Mouse (Mus musculus): ENCODE data around the gene Ms4a1. TPM values are rescaled to one million over a fixed set of nuclear protein-coding genes. Genes with fewer than 3 reads are reported as not detected.
"Not testable (repeated sequence)": the region's sequence is repeated elsewhere in the genome, so short reads cannot be mapped to it uniquely, and the experiment has no call there.

Gene Ms4a1
- not detected in 2 replicates for polyA plus RNA-seq (2015; fragmentation: Nextera tagmentation; extraction: Ambion mirVana)

DNA sequence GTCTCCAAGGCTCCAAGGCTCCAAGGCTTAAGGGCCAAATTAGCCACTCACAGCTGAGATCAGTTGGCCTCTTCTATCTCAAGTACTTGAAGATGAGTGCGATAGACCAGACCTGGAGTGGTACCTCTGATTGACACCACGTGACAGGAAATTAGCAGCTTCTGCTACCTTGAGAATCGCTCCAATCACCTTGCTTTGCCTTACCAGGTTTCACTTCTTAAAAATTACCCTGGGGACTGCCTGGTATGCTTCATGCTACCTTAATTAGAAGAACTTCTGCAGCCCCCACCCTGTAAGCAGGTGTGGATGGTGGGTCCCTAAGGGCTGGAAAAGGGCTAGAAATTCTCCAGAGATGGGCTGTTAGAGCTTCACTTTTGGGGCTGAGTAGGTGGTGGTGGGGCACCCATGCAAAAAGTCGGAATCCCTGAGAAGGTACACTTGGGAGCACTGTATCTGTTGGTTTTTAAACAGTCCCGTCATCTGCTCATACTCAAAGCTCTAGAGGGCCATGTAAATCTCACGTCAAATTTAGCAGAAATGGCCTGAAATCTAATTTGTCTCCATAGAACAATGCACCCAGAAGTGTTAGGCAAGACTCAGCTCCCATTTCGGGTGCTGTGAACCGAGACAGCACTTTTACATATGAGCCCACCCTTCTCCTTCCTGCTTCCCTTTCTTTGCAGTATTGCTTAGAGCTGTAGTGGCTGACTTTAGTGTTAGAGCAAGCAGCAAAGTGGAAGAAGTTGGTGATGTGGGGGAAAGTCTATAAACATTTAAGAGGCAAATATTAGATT, at the start of gene Ms4a1:
Ms4a1 (minus strand) TSS at position 190 of the 794 bp plus-strand sequence.
- Histone ChIP-seq H3K4me3 (replicated peaks) (no peak within 1 kb of the TSS), H3K4me1 (replicated peaks) (no peaks in the 10 kb centered on the region), H3K27me3 (no peaks in the 10 kb centered on the region), H3K27ac (no peak within 1 kb of the TSS), H3K9me3 (no peaks in the 10 kb centered on the region), H3K36me3 (no peaks in the 10 kb centered on the region), H3K4me2 (replicated peaks) (no peak within 1 kb of the TSS), H3K9ac (replicated peaks) (no peak within 1 kb of the TSS)
- WGBS = 90% methylated on average over 8 of the region's 8 CpGs
- ATAC-seq = no peak

DNA sequence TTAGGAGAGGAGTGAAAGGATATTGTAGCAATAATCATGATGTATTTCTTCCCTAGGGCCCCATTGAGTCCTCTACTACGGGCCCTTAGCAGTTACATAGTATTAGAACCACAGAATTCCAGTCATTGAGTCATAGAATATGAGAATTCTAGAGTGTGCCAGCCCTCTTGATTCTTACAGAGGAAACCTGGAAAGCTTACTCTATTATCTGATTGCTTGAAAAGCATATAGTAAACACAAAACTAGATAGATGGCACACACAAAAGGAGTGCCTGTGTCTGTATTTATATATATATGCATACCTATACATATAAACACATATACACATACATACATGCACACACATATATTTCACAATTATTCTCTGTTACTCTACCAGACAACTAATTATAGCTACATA, 48.3 kb upstream of the Ms4a1 start, which contains the start of gene Ms4a14:
Ms4a14 (minus strand) TSS at position 101 of the 400 bp plus-strand sequence.
- no peaks in the 10 kb centered on the region for H3K27me3 ChIP-seq
- no peaks in the 10 kb centered on the region for H3K4me1 ChIP-seq (replicated peaks)
- H3K36me3 ChIP-seq = no peaks in the 10 kb centered on the region
- WGBS = 76% methylated on average over 1 of the region's 1 CpGs
- no peak for ATAC-seq
- H3K4me3 ChIP-seq (replicated peaks) = no peak within 1 kb of the TSS
- no peak within 1 kb of the TSS for H3K4me2 ChIP-seq (replicated peaks)
- H3K9me3 ChIP-seq = no peaks in the 10 kb centered on the region
- H3K9ac ChIP-seq (replicated peaks) = no peak within 1 kb of the TSS
- no peak within 1 kb of the TSS for H3K27ac ChIP-seq

DNA sequence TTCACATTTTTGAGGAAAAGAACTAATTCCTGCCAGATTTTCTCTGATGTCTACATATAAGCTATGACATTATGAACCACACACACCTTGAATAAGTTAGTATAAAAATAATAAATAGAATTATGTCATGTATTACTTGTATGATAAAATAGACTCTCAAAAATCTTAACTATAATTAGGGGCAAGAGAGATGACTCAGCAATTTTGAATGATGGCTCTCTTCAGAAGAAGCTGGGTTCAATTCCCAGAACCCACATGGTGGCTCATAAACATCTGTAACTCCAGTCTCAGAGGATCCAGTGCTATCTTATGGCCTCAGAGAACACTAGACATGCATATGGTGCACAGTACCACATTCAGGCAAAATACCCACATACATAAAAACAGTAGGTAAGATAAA, 42.8 kb upstream of the Ms4a1 start:
- Histone ChIP-seq H3K4me1 (replicated peaks) (no peaks in the 10 kb centered on the region), H3K36me3 (no peaks in the 10 kb centered on the region), H3K9me3 (no peaks in the 10 kb centered on the region), H3K27ac (no peak overlapping the region), H3K4me3 (replicated peaks) (no peak overlapping the region), H3K27me3 (no peaks in the 10 kb centered on the region), H3K9ac (replicated peaks) (no peak overlapping the region), H3K4me2 (replicated peaks) (no peak overlapping the region)
- no peak for ATAC-seq

DNA sequence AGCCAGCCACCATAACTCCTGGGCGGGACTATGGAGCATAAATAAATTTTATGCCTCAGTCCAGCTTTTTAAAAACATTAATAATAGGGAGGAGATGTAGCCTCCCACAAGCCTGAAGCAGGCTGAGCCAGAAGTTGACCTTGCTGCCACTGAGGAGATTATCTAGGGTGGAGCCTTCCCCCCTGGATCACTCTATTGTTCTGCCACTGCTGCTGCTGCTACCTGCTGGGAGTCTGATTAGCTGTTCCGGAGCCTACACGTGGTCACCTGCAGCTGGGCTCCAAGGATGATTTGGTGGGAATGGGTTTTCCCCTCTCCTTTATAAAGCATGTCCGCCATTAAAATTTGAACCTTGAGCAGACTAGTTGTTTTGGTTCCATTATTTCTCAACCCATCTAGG, 33.5 kb upstream of the Ms4a1 start:
- WGBS = 31% methylated on average over 4 of the region's 4 CpGs
- H3K9me3 ChIP-seq; H3K9ac ChIP-seq (replicated peaks); H3K27ac ChIP-seq; ATAC-seq; H3K27me3 ChIP-seq; H3K4me2 ChIP-seq (replicated peaks); H3K36me3 ChIP-seq; H3K4me1 ChIP-seq (replicated peaks); H3K4me3 ChIP-seq (replicated peaks): not testable (repeated sequence)

GRCm38 (mm10) chr19:11298939-11299338, 32.9 kb upstream of the Ms4a1 start:
- no peak overlapping the region for H3K4me2 ChIP-seq (replicated peaks)
- 30% methylated on average over 2 of the region's 2 CpGs for WGBS
- no peak for ATAC-seq

DNA sequence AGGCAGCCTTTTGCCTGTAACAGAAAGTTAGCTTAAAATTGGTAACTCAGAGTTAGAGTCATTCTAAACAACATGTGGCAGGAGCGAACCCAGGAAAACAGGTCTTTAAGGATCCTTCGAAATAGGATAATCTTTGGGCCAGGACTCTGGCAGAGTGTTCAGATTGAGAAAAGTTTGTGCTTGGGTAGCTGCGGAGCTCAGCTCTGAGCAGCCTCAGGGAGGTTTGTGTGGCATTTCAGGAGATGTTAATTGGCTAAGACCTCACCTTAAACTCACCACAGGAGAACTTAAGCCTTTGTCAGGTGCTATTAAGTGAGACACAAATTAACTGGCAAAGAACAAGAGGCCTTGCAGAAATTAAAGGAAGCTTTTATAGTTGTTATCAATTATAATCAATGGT, 27.6 kb upstream of the Ms4a1 start:
- not testable (repeated sequence) for H3K27me3 ChIP-seq; H3K27ac ChIP-seq; H3K4me1 ChIP-seq (replicated peaks); H3K36me3 ChIP-seq; ATAC-seq; H3K9ac ChIP-seq (replicated peaks); H3K9me3 ChIP-seq
- H3K4me3 ChIP-seq (replicated peaks) = peak overlapping the region; percentile 38
- WGBS = 13% methylated on average over 3 of the region's 3 CpGs
- H3K4me2 ChIP-seq (replicated peaks) = peak overlapping the region; percentile 54

More at GRCm38 (mm10) chr19:11298939-11299338, 32.9 kb upstream of the Ms4a1 start:
- Histone ChIP-seq H3K4me3 (replicated peaks) (no peak overlapping the region), H3K27me3 (no peaks in the 10 kb centered on the region), H3K9ac (replicated peaks) (no peak overlapping the region), H3K27ac (no peak overlapping the region), H3K9me3 (no peaks in the 10 kb centered on the region), H3K4me1 (replicated peaks) (no peaks in the 10 kb centered on the region), H3K36me3 (no peaks in the 10 kb centered on the region)

GRCm38 (mm10) chr19:11292990-11293389, 26.9 kb upstream of the Ms4a1 start:
- no peak overlapping the region for H3K27ac ChIP-seq
- H3K27me3 ChIP-seq = no peaks in the 10 kb centered on the region
- H3K4me3 ChIP-seq (replicated peaks) = peak overlapping the region; percentile 38
- ATAC-seq = no peak
- no peaks in the 10 kb centered on the region for H3K4me1 ChIP-seq (replicated peaks)
- no peaks in the 10 kb centered on the region for H3K36me3 ChIP-seq
- H3K9me3 ChIP-seq = no peaks in the 10 kb centered on the region
- WGBS = 10% methylated on average over 12 of the region's 12 CpGs
- H3K4me2 ChIP-seq (replicated peaks) = peak overlapping the region; percentile 54
- 0 out of 2 replicates have a peak overlapping the region, but pooled peaks have one; percentile 41 for H3K9ac ChIP-seq (replicated peaks)

- no peak for ATAC-seq
- no peak within 1 kb of the TSS for H3K4me2 ChIP-seq (replicated peaks)
- no peaks in the 10 kb centered on the region for H3K9me3 ChIP-seq
- WGBS = 96% methylated on average over 2 of the region's 2 CpGs
- no peaks in the 10 kb centered on the region for H3K36me3 ChIP-seq
- no peaks in the 10 kb centered on the region for H3K4me1 ChIP-seq (replicated peaks)
- H3K9ac ChIP-seq (replicated peaks) = no peak within 1 kb of the TSS
- no peak within 1 kb of the TSS for H3K27ac ChIP-seq
- no peak within 1 kb of the TSS for H3K4me3 ChIP-seq (replicated peaks)
- no peaks in the 10 kb centered on the region for H3K27me3 ChIP-seq
Observed at GRCm38 (mm10) chr19:11283773-11284172, 17.7 kb upstream of the Ms4a1 start, which contains the start of gene Ms4a5. Gene Ms4a5 (minus strand): TSS chr19:11283873.

DNA sequence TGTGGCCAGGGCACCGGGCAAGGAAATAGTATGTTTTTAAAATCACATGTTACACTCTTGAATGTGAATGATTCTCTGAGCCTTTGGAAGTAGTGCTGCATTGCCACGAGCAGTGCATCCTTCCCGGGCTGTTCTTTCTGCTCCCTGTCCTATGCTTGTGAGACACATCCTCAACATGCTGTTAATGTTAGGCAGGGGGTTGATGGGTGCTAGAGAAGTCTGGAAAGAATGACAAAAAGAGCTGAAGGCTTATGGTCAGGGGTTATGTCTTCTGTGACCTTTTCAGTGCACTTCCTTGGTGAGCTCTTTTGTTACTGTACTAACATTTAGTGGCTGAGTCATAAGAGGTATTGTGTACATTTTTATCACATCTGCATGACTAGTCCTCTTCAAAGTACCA, 14.2 kb upstream of the Ms4a1 start:
- ATAC-seq = no peak
- H3K4me1 ChIP-seq (replicated peaks) = no peaks in the 10 kb centered on the region
- H3K9me3 ChIP-seq = no peaks in the 10 kb centered on the region
- H3K27me3 ChIP-seq = no peaks in the 10 kb centered on the region
- H3K4me2 ChIP-seq (replicated peaks) = no peak overlapping the region
- H3K9ac ChIP-seq (replicated peaks) = no peak overlapping the region
- H3K4me3 ChIP-seq (replicated peaks) = no peak overlapping the region
- no peak overlapping the region for H3K27ac ChIP-seq
- no peaks in the 10 kb centered on the region for H3K36me3 ChIP-seq
- 85% methylated on average over 3 of the region's 3 CpGs for WGBS

- no peaks in the 10 kb centered on the region for H3K36me3 ChIP-seq
- no peak overlapping the region for H3K4me3 ChIP-seq (replicated peaks)
- H3K27me3 ChIP-seq = no peaks in the 10 kb centered on the region
- H3K4me2 ChIP-seq (replicated peaks) = no peak overlapping the region
- H3K27ac ChIP-seq = no peak overlapping the region
- H3K9me3 ChIP-seq = no peaks in the 10 kb centered on the region
- H3K4me1 ChIP-seq (replicated peaks) = no peaks in the 10 kb centered on the region
- WGBS = 68% methylated on average over 5 of the region's 5 CpGs
- H3K9ac ChIP-seq (replicated peaks) = no peak overlapping the region
- ATAC-seq = 0 out of 2 replicates have a peak, but pooled peaks have one; percentile 48
Observed at GRCm38 (mm10) chr19:11276431-11276830, 10.4 kb upstream of the Ms4a1 start.

DNA sequence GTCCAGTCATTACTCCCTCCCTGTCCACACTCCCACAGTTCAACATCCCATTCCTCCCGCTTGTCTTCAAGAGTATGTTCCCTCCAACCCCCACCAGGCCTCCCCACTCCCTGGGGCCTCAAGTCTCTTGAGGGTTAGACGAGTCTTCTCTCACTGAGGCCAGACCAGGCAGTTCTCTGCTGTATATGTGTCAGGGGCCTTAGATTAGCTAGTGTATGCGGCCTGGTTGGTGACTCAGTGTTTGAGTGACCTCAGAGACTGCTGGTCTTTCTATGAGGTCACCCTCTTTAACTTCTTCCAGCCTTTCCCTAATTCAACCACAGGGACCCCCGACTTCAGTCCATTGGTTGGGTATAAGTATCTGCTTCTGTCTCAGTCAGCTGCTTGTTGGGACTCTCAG, 915 bp upstream of the Ms4a1 start:
- 86% methylated on average over 4 of the region's 4 CpGs for whole genome bisulfite sequencing
- Histone ChIP-seq H3K9me3 (no peaks in the 10 kb centered on the region), H3K36me3 (no peaks in the 10 kb centered on the region), H3K4me1 (replicated peaks) (no peaks in the 10 kb centered on the region), H3K27ac (no peak overlapping the region), H3K9ac (replicated peaks) (no peak overlapping the region), H3K4me3 (replicated peaks) (no peak overlapping the region), H3K27me3 (no peaks in the 10 kb centered on the region), H3K4me2 (replicated peaks) (no peak overlapping the region)
- no peak for ATAC-seq

DNA sequence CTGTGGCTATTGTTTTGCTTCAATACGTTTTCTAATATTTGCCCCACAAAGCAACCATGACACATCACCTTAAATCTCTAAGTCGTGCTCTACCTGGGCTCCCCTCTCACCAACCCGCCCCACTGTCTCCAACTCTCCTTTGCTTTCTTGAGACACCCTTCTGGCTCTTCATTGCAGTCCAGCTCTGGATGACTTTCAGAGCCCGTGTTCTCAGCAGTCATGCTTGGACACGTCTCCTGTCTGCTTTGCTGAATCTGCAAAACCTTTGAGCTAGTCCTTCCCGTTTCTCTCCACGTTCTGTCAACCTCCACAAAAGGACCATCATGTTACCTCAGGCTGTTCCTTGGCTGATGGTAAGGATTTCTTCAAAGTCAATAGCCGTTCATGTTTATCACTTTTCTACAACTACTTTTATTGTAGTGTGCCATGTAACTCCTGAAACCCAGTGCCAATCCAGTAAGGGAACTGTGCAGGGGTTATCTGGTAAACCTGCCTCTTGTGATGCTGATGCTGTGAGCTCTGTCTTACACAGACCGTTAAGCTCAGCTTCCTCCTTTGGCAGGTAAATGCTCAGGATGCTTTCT, 1.3 kb downstream of the Ms4a1 start:
- ATAC-seq = no peak
- Histone ChIP-seq H3K27me3 (no peaks in the 10 kb centered on the region), H3K4me2 (replicated peaks) (no peak overlapping the region), H3K4me1 (replicated peaks) (no peaks in the 10 kb centered on the region), H3K9me3 (no peaks in the 10 kb centered on the region), H3K4me3 (replicated peaks) (no peak overlapping the region), H3K9ac (replicated peaks) (no peak overlapping the region), H3K27ac (no peak overlapping the region), H3K36me3 (no peaks in the 10 kb centered on the region)
- 87% methylated on average over 9 of the region's 9 CpGs for WGBS

Measured in midbrain, embryonic 13.5 days (tissue).